Mouse (Mus musculus): Measurements from ENCODE around the gene Slc5a3. TPM values are rescaled to one million over a fixed set of nuclear protein-coding genes. Genes with fewer than 3 reads are reported as not detected.

Gene Slc5a3
- 0.13 and 0.56 TPM in 2 replicates for polyA plus RNA-seq (2012; rRNA removed; ENCODE audit: low replicate concordance)

DNA sequence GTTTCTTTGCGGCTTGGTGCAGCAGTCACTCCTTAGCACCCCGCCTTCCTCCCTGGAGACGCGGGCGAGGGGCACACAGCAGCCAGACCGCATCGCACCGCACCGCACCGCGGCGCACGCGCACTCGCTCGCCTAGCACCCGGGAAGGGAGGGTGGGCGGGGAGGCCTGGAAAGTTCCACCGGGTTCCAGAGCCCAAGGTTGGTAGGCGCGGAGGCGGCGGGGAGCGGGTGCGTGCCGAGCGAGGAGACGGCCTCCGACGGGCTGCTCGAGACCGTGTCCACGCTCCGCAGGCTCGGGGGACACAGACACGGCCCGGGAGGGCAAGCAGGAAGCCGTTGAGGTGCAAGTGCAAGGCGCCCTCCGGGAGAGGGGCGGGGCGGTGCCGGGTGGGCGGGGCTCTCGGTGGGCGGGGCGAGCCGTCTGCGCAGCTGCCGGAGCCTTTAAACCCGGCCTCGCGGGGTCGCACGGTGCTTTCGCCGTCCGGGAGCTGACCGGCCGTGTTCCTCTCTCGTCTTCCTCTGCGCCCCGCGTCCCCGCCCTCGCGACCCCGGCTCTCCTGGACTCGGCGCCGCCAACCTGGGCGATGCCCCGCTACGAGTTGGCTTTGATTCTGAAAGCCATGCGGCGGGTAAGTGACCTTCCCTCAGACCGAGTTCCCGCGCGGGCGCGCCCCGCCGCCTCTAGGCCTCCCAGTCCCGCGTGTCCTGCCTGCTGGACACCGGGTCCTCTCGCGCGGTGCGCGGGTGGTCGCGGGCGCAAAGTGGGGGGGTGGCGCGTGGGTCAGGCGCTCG lies at the start of gene Slc5a3, which contains the start of the genes Mrps6 and Gm49711:
Gene Slc5a3 (plus strand): TSS at position 471 of the 792 bp plus-strand sequence.
Gene Mrps6 (plus strand): TSS at position 419 of the 792 bp plus-strand sequence.
Gene Gm49711 (plus strand): TSS at position 465 of the 792 bp plus-strand sequence.

Other genes starting within 250 kb of the Slc5a3 start
- gene Mrps6, start 52 bp upstream of the Slc5a3 start, polyA plus RNA-seq (2012; rRNA removed; ENCODE audit: low replicate concordance), result 8.7 and 11.5 TPM in 2 replicates
- 2.3 TPM in 1 of 2 replicates, not detected in the other for gene Gm49711, start within 50 bp of the Slc5a3 start, polyA plus RNA-seq (2012; rRNA removed; ENCODE audit: low replicate concordance)
- gene Kcne2, start 234.1 kb downstream of the Slc5a3 start, polyA plus RNA-seq (2012; rRNA removed; ENCODE audit: low replicate concordance), result 0.07 TPM in 1 of 2 replicates, not detected in the other
- gene Smim11, start 243.0 kb downstream of the Slc5a3 start, polyA plus RNA-seq (2012; rRNA removed; ENCODE audit: low replicate concordance), result 23.3 and 45.3 TPM in 2 replicates

All from duodenum, adult 2 months (tissue).